Mouse (Mus musculus): ENCODE data around the gene Top2a. TPM values are rescaled to one million over a fixed set of nuclear protein-coding genes. Genes with fewer than 3 reads are reported as not detected.

Gene Top2a
- polyA plus RNA-seq, 2 experiments, result 134 to 205 TPM

DNA sequence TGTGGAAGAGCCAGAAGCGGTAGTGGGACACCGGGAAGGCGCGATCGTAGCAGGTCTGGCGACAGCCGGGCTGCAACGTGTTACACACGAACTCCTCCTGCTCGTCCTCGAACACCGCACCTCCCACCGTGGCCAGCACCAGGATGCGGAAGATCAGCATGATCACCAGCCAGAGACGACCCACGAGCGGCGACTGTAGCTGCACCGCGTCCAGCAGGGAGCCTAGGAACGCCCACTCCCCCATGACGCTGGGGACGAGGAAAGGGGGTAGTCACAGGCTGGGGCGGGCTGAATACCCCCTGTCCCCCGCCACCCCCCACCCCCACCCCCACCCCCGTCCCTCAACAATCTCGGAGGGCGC, 41.2 kb downstream of the Top2a start, which contains the start of gene Gjd3:
Gene Gjd3, minus strand, starts transcription at position 244 of the 361 bp plus-strand sequence.
- DNase-seq (ENCODE audit: low spot score) (no peak), ATAC-seq (ENCODE audit: low FRiP score, low read depth) (peak; percentile 20; the same call in 1 of the 2 replicates)
- Histone ChIP-seq H3K36me3 (ENCODE audit: control insufficient read depth, insufficient read depth, low read length) (no peaks in the 10 kb centered on the region), H3K9me3 (ENCODE audit: control insufficient read depth, low read length) (no peaks in the 10 kb centered on the region), H3K4me3 (replicated peaks; ENCODE audit: low read length) (peak within 1 kb of the TSS; percentile 54), H3K9ac (ENCODE audit: low read depth, low read length, severe bottlenecking) (peak within 1 kb of the TSS; percentile 48), H3K4me2 (replicated peaks; ENCODE audit: low read depth, low read length, severe bottlenecking) (peak within 1 kb of the TSS; percentile 94), H3K27ac (replicated peaks; ENCODE audit: low read depth, low read length) (no peak within 1 kb of the TSS; the same call in 1 of the 2 replicates), H3K27me3 (ENCODE audit: control insufficient read depth, insufficient read depth, low read length) (no peaks in the 10 kb centered on the region), H3K4me1 (ENCODE audit: control insufficient read depth, insufficient read depth, low read length) (peaks cover 11% of the 10 kb centered on the region; the same call in 1 of the 2 replicates)
- TF ChIP-seq POLR2A (IDR thresholded peaks at IDR 0.05; ENCODE audit: borderline replicate concordance, extremely low read depth, insufficient read depth, insufficient read length), result 0 out of 2 replicates have a peak, but pooled peaks have one; percentile 3
- 1% methylated on average over 22 of the region's 28 CpGs for WGBS

DNA sequence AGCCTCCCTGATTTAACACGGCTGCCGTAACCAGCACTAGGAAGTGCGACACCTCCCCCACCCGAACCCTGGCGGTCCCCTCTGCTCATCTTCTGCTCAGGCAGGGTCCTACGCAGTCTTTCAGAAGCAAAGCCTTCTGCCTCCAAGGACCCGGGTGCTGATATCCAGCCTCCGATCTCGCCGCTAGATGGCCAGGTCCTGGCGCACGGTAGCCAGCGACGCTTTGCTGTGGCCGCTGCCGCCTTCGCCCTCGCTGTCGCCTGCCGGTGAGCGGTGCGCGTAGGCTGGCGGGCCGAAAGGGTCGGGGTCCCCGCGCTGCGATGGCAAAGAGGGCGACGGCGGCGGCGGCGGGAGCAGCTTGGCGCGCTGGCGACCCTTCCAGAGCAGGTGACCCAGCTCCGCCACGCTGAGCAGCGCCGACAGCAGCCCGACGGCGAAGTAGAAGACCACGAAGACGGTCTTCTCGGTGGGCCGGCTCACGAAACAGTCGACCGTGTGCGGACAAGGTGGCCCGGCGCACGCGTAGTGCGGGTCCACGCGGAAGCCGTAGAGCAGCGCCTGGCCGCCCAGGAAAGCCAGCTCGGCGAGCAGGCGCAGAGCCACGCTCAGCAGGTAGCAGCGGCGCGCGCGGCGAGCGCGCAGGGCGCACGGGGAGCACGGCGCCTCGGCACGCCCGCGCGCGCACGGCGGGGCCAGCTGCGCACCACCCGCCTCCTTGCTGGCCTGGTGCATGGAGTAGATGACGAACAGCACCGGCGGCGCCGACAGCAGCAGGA, 41.8 kb downstream of the Top2a start:
- peak overlapping the region; percentile 48 for H3K9ac ChIP-seq (ENCODE audit: low read depth, low read length, severe bottlenecking)
- H3K36me3 ChIP-seq (ENCODE audit: control insufficient read depth, insufficient read depth, low read length), result no peaks in the 10 kb centered on the region
- H3K4me1 ChIP-seq (ENCODE audit: control insufficient read depth, insufficient read depth, low read length), result peaks cover 11% of the 10 kb centered on the region; the same call in 1 of the 2 replicates
- H3K4me2 ChIP-seq (replicated peaks; ENCODE audit: low read depth, low read length, severe bottlenecking), result peak overlapping the region; percentile 94
- no peaks in the 10 kb centered on the region for H3K27me3 ChIP-seq (ENCODE audit: control insufficient read depth, insufficient read depth, low read length)
- H3K9me3 ChIP-seq (ENCODE audit: control insufficient read depth, low read length), result no peaks in the 10 kb centered on the region
- no peak overlapping the region; the same call in 1 of the 2 replicates for H3K27ac ChIP-seq (replicated peaks; ENCODE audit: low read depth, low read length)
- WGBS, result under 1% methylated on average over 81 of the region's 94 CpGs
- H3K4me3 ChIP-seq (replicated peaks; ENCODE audit: low read length), result peak overlapping the region; percentile 54
- ATAC-seq (ENCODE audit: low FRiP score, low read depth) (peak; percentile 69), DNase-seq (ENCODE audit: low spot score) (peak; percentile 58)
- TF ChIP-seq POLR2A (IDR thresholded peaks at IDR 0.05; ENCODE audit: borderline replicate concordance, extremely low read depth, insufficient read depth, insufficient read length), result 0 out of 2 replicates have a peak, but pooled peaks have one; percentile 27

DNA sequence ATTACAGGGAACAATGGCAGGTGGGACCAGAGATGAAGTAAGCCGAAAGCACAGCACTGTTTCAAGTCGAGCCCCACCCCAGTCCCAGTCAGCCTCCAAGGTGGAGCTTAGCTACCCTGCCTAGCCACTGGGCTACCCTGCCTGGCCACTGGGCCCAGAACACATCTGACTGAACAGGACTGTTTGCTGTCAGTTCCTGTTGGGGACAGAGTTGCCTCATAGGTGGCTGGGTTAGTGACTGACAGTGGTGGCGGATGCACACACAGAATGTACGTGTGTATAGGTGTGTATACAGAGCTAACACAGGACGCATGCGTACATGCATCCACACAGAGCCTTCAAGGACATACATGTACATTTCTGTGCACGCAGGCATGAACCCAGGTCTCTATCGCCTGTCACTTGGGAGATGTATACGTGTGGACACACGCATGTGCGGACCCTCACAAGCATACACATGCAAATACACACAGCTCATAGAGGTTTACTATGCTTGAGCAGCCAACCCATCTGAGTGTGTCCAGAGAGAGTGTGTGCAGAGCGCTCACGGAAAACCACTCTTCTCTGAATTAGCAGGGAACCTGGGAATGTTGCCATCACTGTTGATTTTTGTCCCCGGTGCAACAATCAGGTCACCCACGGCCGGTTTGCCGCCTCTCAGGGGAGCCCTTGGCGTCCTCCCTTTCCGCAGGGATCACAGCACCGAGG, 42.5 kb downstream of the Top2a start:
- Histone ChIP-seq H3K4me3 (replicated peaks; ENCODE audit: low read length) (peak overlapping the region; percentile 54), H3K9ac (ENCODE audit: low read depth, low read length, severe bottlenecking) (peak overlapping the region; percentile 48), H3K9me3 (ENCODE audit: control insufficient read depth, low read length) (no peaks in the 10 kb centered on the region), H3K27ac (replicated peaks; ENCODE audit: low read depth, low read length) (no peak overlapping the region; the same call in 1 of the 2 replicates), H3K4me1 (ENCODE audit: control insufficient read depth, insufficient read depth, low read length) (peaks cover 11% of the 10 kb centered on the region; the same call in 1 of the 2 replicates), H3K36me3 (ENCODE audit: control insufficient read depth, insufficient read depth, low read length) (no peaks in the 10 kb centered on the region), H3K4me2 (replicated peaks; ENCODE audit: low read depth, low read length, severe bottlenecking) (peak overlapping the region; percentile 94), H3K27me3 (ENCODE audit: control insufficient read depth, insufficient read depth, low read length) (no peaks in the 10 kb centered on the region)
- ATAC-seq (ENCODE audit: low FRiP score, low read depth) (no peak), DNase-seq (ENCODE audit: low spot score) (no peak)
- TF ChIP-seq POLR2A (IDR thresholded peaks at IDR 0.05; ENCODE audit: borderline replicate concordance, extremely low read depth, insufficient read depth, insufficient read length), result no peak
- WGBS, result 36% methylated on average over 20 of the region's 20 CpGs

DNA sequence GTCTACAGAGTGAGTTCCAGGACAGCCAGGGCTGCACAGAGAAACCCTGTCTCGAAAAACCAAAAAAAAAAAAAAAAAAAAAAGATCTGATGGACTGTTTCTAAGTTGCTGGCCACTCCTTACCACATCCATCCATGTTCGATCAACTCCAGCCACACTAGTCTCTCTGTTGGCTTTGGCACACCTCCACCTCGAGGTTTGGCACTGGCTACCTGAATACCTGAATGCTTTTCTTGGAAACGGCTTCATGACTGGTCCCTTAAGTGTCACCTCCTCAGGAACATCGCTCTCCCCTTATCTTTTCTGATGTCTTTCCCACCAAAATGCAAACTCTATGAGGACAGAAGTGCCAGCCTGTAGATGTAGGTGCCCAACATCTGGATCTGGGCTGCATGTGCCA, 44.6 kb downstream of the Top2a start:
- H3K27ac ChIP-seq (replicated peaks; ENCODE audit: low read depth, low read length), result no peak overlapping the region
- 80% methylated on average over 4 of the region's 5 CpGs for WGBS
- no peak for DNase-seq (ENCODE audit: low spot score)
- H3K9me3 ChIP-seq (ENCODE audit: control insufficient read depth, low read length), result no peaks in the 10 kb centered on the region
- H3K9ac ChIP-seq (ENCODE audit: low read depth, low read length, severe bottlenecking), result no peak overlapping the region
- H3K36me3 ChIP-seq (ENCODE audit: control insufficient read depth, insufficient read depth, low read length), result peaks cover 10% of the 10 kb centered on the region
- H3K4me2 ChIP-seq (replicated peaks; ENCODE audit: low read depth, low read length, severe bottlenecking), result no peak overlapping the region
- H3K27me3 ChIP-seq (ENCODE audit: control insufficient read depth, insufficient read depth, low read length), result no peaks in the 10 kb centered on the region
- H3K4me3 ChIP-seq (replicated peaks; ENCODE audit: low read length), result no peak overlapping the region
- peaks cover 11% of the 10 kb centered on the region; the same call in 1 of the 2 replicates for H3K4me1 ChIP-seq (ENCODE audit: control insufficient read depth, insufficient read depth, low read length)
- TF ChIP-seq POLR2A (IDR thresholded peaks at IDR 0.05; ENCODE audit: borderline replicate concordance, extremely low read depth, insufficient read depth, insufficient read length), result no peak
- no peak for ATAC-seq (ENCODE audit: low FRiP score, low read depth)

DNA sequence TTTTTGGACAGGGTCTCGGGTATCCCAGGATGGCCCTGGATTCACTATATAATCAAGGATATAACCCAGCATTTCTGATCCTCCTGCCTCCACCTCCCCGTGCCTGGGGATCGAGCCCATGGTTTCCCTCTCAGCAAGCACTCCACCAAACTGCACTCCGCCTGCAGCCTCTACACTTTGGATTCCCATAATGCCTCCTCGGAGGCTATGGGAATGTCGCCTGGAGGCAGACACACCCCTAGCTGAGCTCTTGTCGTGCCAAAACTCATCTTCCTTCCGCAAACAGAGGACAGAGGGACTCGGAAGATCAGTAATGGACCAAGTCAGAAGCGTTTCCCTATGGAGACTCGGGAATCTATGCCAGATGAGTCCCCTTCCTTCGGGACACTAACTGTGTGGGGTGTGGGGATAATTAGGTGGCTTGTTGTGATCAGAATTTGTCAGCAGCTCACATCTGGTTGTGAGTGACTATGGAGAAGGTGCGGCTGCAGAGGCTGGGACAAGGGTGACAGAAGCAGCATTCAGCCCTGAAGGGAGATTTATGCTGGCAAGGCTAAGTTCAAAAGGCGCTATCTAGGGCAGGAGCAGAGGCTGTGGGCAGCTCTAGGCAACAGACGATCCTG, 45.4 kb downstream of the Top2a start:
- H3K9ac ChIP-seq (ENCODE audit: low read depth, low read length, severe bottlenecking), result 0 out of 2 replicates have a peak overlapping the region, but pooled peaks have one; percentile 4
- ATAC-seq (ENCODE audit: low FRiP score, low read depth) (no peak), DNase-seq (ENCODE audit: low spot score) (no peak)
- H3K9me3 ChIP-seq (ENCODE audit: control insufficient read depth, low read length), result no peaks in the 10 kb centered on the region
- H3K4me1 ChIP-seq (ENCODE audit: control insufficient read depth, insufficient read depth, low read length), result peaks cover 11% of the 10 kb centered on the region; the same call in 1 of the 2 replicates
- no peak for TF ChIP-seq POLR2A (IDR thresholded peaks at IDR 0.05; ENCODE audit: borderline replicate concordance, extremely low read depth, insufficient read depth, insufficient read length)
- no peak overlapping the region for H3K4me3 ChIP-seq (replicated peaks; ENCODE audit: low read length)
- whole genome bisulfite sequencing, result 38% methylated on average over 15 of the region's 15 CpGs
- peaks cover 16% of the 10 kb centered on the region for H3K36me3 ChIP-seq (ENCODE audit: control insufficient read depth, insufficient read depth, low read length)
- no peak overlapping the region for H3K4me2 ChIP-seq (replicated peaks; ENCODE audit: low read depth, low read length, severe bottlenecking)
- H3K27me3 ChIP-seq (ENCODE audit: control insufficient read depth, insufficient read depth, low read length), result no peaks in the 10 kb centered on the region
- H3K27ac ChIP-seq (replicated peaks; ENCODE audit: low read depth, low read length), result no peak overlapping the region
